15 mouse cellular contexts compared by ENCODE assay signal in genomic region chr10:74415359-74415758, GRCm38 (mm10).
"Had no signal": no experiment of that assay in that cellular context is flagged by ENCODE, and none has a peak within 500 bp of the region (broad histone marks: within the 10 kb centered on the region; RNA-seq: fewer than 3 reads in every experiment).

No protein-coding gene starts in this region.

- H3K4me2 ChIP-seq: kidney, embryonic 15.5 days; limb, embryonic 13.5 days; midbrain, embryonic 12.5 days; stomach, embryonic 15.5 days had no signal

- H3K9ac ChIP-seq: kidney, embryonic 15.5 days; limb, embryonic 13.5 days; liver, embryonic 14.5 days; midbrain, embryonic 12.5 days; stomach, embryonic 15.5 days had no signal

- H3K27ac ChIP-seq: kidney, embryonic 15.5 days; limb, embryonic 13.5 days; liver, embryonic 14.5 days; midbrain, embryonic 12.5 days; stomach, embryonic 15.5 days had no signal

- H3K36me3 ChIP-seq: kidney, embryonic 15.5 days; limb, embryonic 13.5 days; midbrain, embryonic 12.5 days; stomach, embryonic 15.5 days had no signal

- H3K27me3 ChIP-seq: kidney, embryonic 15.5 days; limb, embryonic 13.5 days; midbrain, embryonic 12.5 days; stomach, embryonic 15.5 days had no signal

- DNase-seq: kidney, adult 2 months; kidney, postnatal 14 days; layer of hippocampus, adult 9-11 months; layer of hippocampus, postnatal 36 days; left cerebral cortex, postnatal 4 days; lung, adult 18-20 months; retina, postnatal 1 day; thymus, adult 2 months; thymus, postnatal 36 days had no signal

- ATAC-seq: midbrain, embryonic 16.5 days had no signal

- H3K4me1 ChIP-seq: limb, embryonic 13.5 days; midbrain, embryonic 12.5 days; stomach, embryonic 15.5 days had no signal

- H3K4me3 ChIP-seq: kidney, embryonic 15.5 days; limb, embryonic 13.5 days; midbrain, embryonic 12.5 days; stomach, embryonic 15.5 days had no signal

- H3K9me3 ChIP-seq: kidney, embryonic 15.5 days; limb, embryonic 13.5 days; midbrain, embryonic 12.5 days; stomach, embryonic 15.5 days had no signal
